In genomic region chr3:26355082-26355481, GRCm38 (mm10) we compare ENCODE assay signal across 18 mouse cellular contexts. TPM values are rescaled to one million over a fixed set of nuclear protein-coding genes. Genes with fewer than 3 reads are reported as not detected.
"Had no signal": no experiment of that assay in that cellular context is flagged by ENCODE, and none has a peak within 500 bp of the region (broad histone marks: within the 10 kb centered on the region; RNA-seq: fewer than 3 reads in every experiment).

No protein-coding gene starts in this region.

- H3K9ac ChIP-seq: intestine, embryonic 15.5 days; limb, embryonic 12.5 days; liver, embryonic 12.5 days; liver, embryonic 15.5 days; lung, embryonic 15.5 days; stomach, embryonic 15.5 days had no signal

- ATAC-seq: hindbrain, embryonic 16.5 days; intestine, embryonic 15.5 days; liver, embryonic 12.5 days had no signal

- H3K4me1 ChIP-seq: intestine, embryonic 15.5 days; limb, embryonic 12.5 days; liver, embryonic 12.5 days; liver, embryonic 15.5 days; lung, embryonic 15.5 days; stomach, embryonic 15.5 days had no signal

- H3K36me3 ChIP-seq: intestine, embryonic 15.5 days; limb, embryonic 12.5 days; liver, embryonic 12.5 days; liver, embryonic 15.5 days; lung, embryonic 15.5 days; stomach, embryonic 15.5 days had no signal

- DNase-seq: liver; lung, adult 18-20 months; lung, postnatal 14 days; lung, postnatal 4 days; right cerebral cortex, postnatal 25 days; spleen, adult 18-20 months; thymus, postnatal 36 days had no signal

- H3K9me3 ChIP-seq: intestine, embryonic 15.5 days; limb, embryonic 12.5 days; liver, embryonic 12.5 days; liver, embryonic 15.5 days; lung, embryonic 15.5 days; stomach, embryonic 15.5 days had no signal

- H3K27me3 ChIP-seq: intestine, embryonic 15.5 days; limb, embryonic 12.5 days; liver, embryonic 12.5 days; liver, embryonic 15.5 days; lung, embryonic 15.5 days; stomach, embryonic 15.5 days had no signal

- H3K4me3 ChIP-seq: intestine, embryonic 15.5 days; left cerebral cortex, adult 2 months; limb, embryonic 12.5 days; liver, embryonic 12.5 days; liver, embryonic 15.5 days; lung, embryonic 15.5 days; stomach, embryonic 15.5 days had no signal

- H3K4me2 ChIP-seq: intestine, embryonic 15.5 days; limb, embryonic 12.5 days; liver, embryonic 12.5 days; liver, embryonic 15.5 days; lung, embryonic 15.5 days; midbrain, embryonic 11.5 days; stomach, embryonic 15.5 days had no signal

- H3K27ac ChIP-seq: intestine, embryonic 15.5 days; left cerebral cortex, adult 2 months; limb, embryonic 12.5 days; liver, embryonic 12.5 days; liver, embryonic 15.5 days; lung, embryonic 15.5 days; stomach, embryonic 15.5 days had no signal

RNA-seq across cellular contexts. Expression of gene Nlgn1, which starts 22.8 kb away (rescaled TPM):
- total RNA-seq: megakaryocyte progenitor cell, adult 5-6 weeks; megakaryocyte-erythroid progenitor cell, adult 5-6 weeks had no signal
- polyA plus RNA-seq: liver, embryonic 12.5 days had no signal
